Mouse (Mus musculus) neural tube, embryonic 13.5 days (tissue): Measurements from ENCODE around the gene Olfr1008. TPM values are rescaled to one million over a fixed set of nuclear protein-coding genes. Genes with fewer than 3 reads are reported as not detected.
"Not testable (repeated sequence)": the region's sequence is repeated elsewhere in the genome, so short reads cannot be mapped to it uniquely, and the experiment has no call there.

Experiments used
- ATAC-seq: fragments of 200-750 bp; cut with Nextera tagmentation; 2 replicates; pipeline ENCODE4 v1.8.0; 2017; ENCODE audit warnings: low read depth, mild to moderate bottlenecking, moderate TSS enrichment, moderate library complexity
- H3K27ac ChIP-seq: fragments of 300-500 bp; sonication (generic); replicated peaks from 2 replicates; pipeline ENCODE4 v1.5.1; 2015; ENCODE audit warnings: moderate library complexity, mild to moderate bottlenecking, inconsistent platforms
- H3K27me3 ChIP-seq: fragments of 300-500 bp; sonication (generic); 2 replicates; pipeline ENCODE4 v1.6.1; 2015; ENCODE audit warnings: mild to moderate bottlenecking, inconsistent platforms
- H3K36me3 ChIP-seq: fragments of 300-500 bp; sonication (generic); 2 replicates; pipeline ENCODE4 v1.6.1; 2015; ENCODE audit warnings: mild to moderate bottlenecking, inconsistent platforms
- H3K4me1 ChIP-seq: fragments of 300-500 bp; sonication (generic); replicated peaks from 2 replicates; pipeline ENCODE4 v1.6.1; 2015; ENCODE audit warnings: inconsistent platforms
- H3K4me2 ChIP-seq: fragments of 300-500 bp; sonication (generic); 2 replicates; pipeline ENCODE4 v1.6.1; 2015; ENCODE audit warnings: inconsistent platforms, mild to moderate bottlenecking, moderate library complexity
- H3K4me3 ChIP-seq: fragments of 300-500 bp; sonication (generic); 2 replicates; pipeline ENCODE4 v1.5.1; 2015; ENCODE audit warnings: mild to moderate bottlenecking, inconsistent platforms
- H3K9ac ChIP-seq: fragments of 300-500 bp; sonication (generic); 2 replicates; pipeline ENCODE4 v1.6.1; 2015; ENCODE audit warnings: moderate library complexity, mild to moderate bottlenecking, inconsistent platforms
- H3K9me3 ChIP-seq: fragments of 300-500 bp; sonication (generic); 2 replicates; pipeline ENCODE4 v1.6.1; 2016; ENCODE audit warnings: inconsistent platforms
- WGBS: fragments of 180-500 bp; shearing (Covaris S2); methylation state at CpG from one replicate; pipeline ENCODE4 v1.1.7; 2015; 5-methylcytosine and 5-hydroxymethylcytosine counted together
- polyA plus RNA-seq: library from polyadenylated mRNA; unstranded; fragments of >200 nt; fragmentation: Nextera tagmentation; extraction: Ambion mirVana; gene quantifications from 2 replicates; pipeline ENCODE4 v1.2.1, GENCODE M21; 2015

The Olfr1008 gene
- polyA plus RNA-seq = not detected in 2 replicates

DNA sequence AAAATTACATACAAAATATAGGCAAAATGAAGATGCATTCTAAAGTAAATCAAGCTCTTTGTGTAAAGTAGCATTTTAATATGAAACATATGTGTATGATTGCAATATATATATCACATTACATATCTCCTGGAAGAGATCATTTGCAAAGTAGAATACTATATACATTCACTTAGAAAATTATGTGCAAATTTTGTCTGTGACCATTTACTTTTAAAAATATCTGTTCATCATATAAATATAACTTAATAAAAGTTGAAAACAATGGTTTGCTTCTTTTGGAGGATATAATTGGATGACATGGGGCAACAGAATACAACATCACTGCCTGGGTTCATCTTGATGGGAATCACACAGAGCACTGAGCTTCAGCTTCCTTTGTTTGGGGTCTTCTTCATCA, at the start of gene Olfr1008:
Olfr1008 (plus strand) TSS at position 301 of the 400 bp plus-strand sequence.
- H3K4me1 ChIP-seq = no peaks in the 10 kb centered on the region
- no peak for ATAC-seq
- no peak within 1 kb of the TSS for H3K9ac ChIP-seq
- no peak within 1 kb of the TSS for H3K27ac ChIP-seq
- no peak within 1 kb of the TSS for H3K4me3 ChIP-seq
- no peaks in the 10 kb centered on the region for H3K27me3 ChIP-seq
- no peaks in the 10 kb centered on the region for H3K36me3 ChIP-seq
- H3K4me2 ChIP-seq = no peak within 1 kb of the TSS
- H3K9me3 ChIP-seq = no peaks in the 10 kb centered on the region

DNA sequence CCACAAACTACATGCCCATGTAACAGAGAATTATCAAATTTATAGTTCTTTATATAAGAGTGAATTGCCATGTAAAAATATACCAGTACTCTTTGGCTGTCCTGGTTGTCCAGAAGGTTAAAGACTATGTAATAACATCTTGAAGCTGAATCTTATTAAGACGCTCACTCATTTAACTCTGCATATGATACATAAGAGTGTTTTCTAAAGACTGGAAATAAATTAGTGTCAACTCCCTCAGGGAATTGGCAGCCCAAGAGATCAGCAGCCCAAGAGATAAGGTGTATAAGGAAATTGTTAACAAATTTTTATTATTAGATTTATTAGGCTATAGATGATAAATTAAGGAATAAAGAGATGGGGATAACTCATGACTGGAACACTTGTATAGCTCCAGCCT, 38.6 kb upstream of the Olfr1008 start, which contains the start of gene Olfr1002:
Olfr1002 (minus strand) TSS at position 101 of the 400 bp plus-strand sequence.
- H3K27ac ChIP-seq = no peak within 1 kb of the TSS
- H3K9ac ChIP-seq = no peak within 1 kb of the TSS
- H3K4me2 ChIP-seq = no peak within 1 kb of the TSS
- H3K36me3 ChIP-seq = no peaks in the 10 kb centered on the region
- H3K4me3 ChIP-seq = no peak within 1 kb of the TSS
- ATAC-seq = no peak
- no peaks in the 10 kb centered on the region for H3K27me3 ChIP-seq
- no peaks in the 10 kb centered on the region for H3K9me3 ChIP-seq
- 93% methylated on average over 1 of the region's 1 CpGs for WGBS
- H3K4me1 ChIP-seq = no peaks in the 10 kb centered on the region

DNA sequence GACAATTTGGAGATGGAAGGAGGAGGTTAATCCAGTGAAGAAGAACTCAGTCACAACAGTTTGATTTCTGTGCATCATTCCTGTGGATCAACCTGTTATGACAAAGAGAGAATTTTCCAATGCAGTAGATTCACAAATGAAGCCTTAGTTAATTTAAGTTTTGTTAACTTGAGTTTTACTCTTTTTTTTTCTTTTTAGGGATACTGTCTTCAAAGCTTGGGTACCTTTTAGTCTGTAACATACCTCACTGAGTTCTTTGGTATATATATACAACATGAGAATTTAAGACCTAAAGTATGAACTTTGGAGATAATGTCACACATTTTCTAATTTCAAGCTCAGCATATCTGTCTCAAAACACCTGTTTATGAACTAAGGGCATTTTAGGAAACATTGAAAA, 24.9 kb upstream of the Olfr1008 start, which contains the start of gene Olfr154:
Olfr154 (minus strand) TSS at position 101 of the 400 bp plus-strand sequence.
- H3K4me2 ChIP-seq, H3K4me1 ChIP-seq, H3K9ac ChIP-seq, H3K27ac ChIP-seq, H3K27me3 ChIP-seq, ATAC-seq, H3K36me3 ChIP-seq, H3K9me3 ChIP-seq, H3K4me3 ChIP-seq: not testable (repeated sequence)

DNA sequence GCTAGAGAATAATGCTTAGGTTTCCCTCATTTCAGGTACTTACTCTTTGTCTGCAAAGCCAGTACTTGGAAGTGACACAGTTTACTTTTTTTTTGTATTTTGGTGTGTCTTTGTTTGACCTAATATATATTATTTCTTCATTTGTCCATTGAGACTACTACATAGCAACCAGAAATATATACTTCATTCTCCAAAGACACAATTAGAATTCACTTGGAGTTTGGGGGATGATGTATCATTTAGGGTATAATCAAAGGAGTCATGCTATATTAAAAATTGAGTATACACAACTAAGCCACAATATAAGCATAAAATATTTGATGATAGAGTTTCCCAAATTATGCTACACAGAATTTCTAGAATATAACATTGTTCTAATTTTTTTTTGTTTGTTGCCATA, 10.6 kb upstream of the Olfr1008 start, which contains the start of gene Olfr1006:
Olfr1006 (minus strand) TSS at position 101 of the 400 bp plus-strand sequence.
- H3K36me3 ChIP-seq = no peaks in the 10 kb centered on the region
- H3K9ac ChIP-seq = no peak within 1 kb of the TSS
- H3K4me1 ChIP-seq = no peaks in the 10 kb centered on the region
- no peaks in the 10 kb centered on the region for H3K9me3 ChIP-seq
- no peak within 1 kb of the TSS for H3K4me2 ChIP-seq
- no peak for ATAC-seq
- no peak within 1 kb of the TSS for H3K4me3 ChIP-seq
- no peak within 1 kb of the TSS for H3K27ac ChIP-seq
- no peaks in the 10 kb centered on the region for H3K27me3 ChIP-seq

DNA sequence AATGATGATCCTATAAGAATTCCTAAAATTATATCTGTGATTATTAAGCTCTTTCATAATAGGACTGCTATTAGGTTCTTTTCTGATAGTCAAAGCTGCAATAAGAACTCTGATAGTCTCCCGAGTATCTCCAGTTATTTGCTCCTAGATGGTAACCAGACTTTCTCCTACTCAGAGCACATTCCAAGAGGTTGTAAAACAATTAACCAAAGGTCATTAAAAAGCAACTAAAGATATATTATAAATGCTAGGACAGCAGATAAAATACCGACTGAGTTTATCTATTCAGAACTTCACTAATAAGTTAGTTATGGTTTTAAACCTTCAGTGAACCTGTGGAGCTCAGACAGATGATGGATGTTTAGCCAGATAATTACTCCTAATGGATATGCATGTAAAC, 21.4 kb downstream of the Olfr1008 start:
- H3K9me3 ChIP-seq, H3K9ac ChIP-seq, H3K27ac ChIP-seq, H3K4me2 ChIP-seq, H3K4me1 ChIP-seq, H3K27me3 ChIP-seq, ATAC-seq, H3K36me3 ChIP-seq, H3K4me3 ChIP-seq: not testable (repeated sequence)
- 45% methylated on average over 2 of the region's 2 CpGs for WGBS

DNA sequence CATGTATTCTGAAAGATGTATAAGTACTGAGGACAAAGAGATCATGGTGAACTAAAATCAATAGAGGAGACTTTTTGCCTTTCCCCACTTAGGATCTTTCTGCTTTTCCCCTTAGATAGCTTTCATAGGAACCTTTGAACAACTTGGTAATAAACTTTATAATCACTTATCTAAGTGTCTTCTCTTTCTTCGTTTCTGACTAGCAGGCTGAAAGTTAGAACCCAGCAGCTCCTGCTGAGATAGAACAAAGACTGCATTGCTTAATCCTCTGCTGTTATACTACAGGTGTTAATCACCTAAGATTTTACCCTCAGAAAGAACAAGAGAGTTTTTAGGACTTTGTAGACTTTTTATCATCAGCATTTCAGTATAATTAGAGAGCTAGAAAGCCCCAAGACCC, 21.9 kb downstream of the Olfr1008 start:
- no peak for ATAC-seq
- H3K4me1 ChIP-seq = no peaks in the 10 kb centered on the region
- 9% methylated on average over 1 of the region's 1 CpGs for WGBS

DNA sequence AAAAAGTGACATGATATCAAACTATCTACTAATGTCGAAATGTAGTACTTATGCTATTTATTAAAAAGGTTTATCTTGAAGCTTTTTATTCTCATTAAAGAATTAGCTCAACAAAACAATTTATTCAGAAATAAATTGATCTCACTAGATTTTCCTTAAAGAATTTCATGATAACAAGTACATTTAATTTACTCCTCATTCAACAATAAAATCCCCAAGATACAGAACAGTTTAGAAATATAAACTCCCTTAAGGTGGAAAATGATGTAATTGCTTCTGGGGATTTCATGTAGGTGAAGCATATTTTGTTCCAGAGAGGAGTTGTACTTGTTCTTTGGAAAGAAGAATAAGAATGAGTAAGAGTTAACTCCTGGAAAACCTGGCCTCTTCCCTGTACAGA, 25.9 kb downstream of the Olfr1008 start, which contains the start of gene Olfr1009:
Olfr1009 (plus strand) TSS at position 301 of the 400 bp plus-strand sequence.
- H3K36me3 ChIP-seq = no peaks in the 10 kb centered on the region
- no peaks in the 10 kb centered on the region for H3K27me3 ChIP-seq
- no peaks in the 10 kb centered on the region for H3K9me3 ChIP-seq
- no peak for ATAC-seq
- H3K9ac ChIP-seq = no peak within 1 kb of the TSS
- no peak within 1 kb of the TSS for H3K4me2 ChIP-seq
- H3K4me1 ChIP-seq = no peaks in the 10 kb centered on the region
- WGBS = 90% methylated on average over 1 of the region's 1 CpGs
- H3K27ac ChIP-seq = no peak within 1 kb of the TSS
- H3K4me3 ChIP-seq = no peak within 1 kb of the TSS

More for the DNA sequence above, 21.9 kb downstream of the Olfr1008 start:
- Histone ChIP-seq H3K27ac (no peak overlapping the region), H3K4me2 (no peak overlapping the region), H3K9me3 (no peaks in the 10 kb centered on the region), H3K4me3 (no peak overlapping the region), H3K36me3 (no peaks in the 10 kb centered on the region), H3K9ac (no peak overlapping the region), H3K27me3 (no peaks in the 10 kb centered on the region)

DNA sequence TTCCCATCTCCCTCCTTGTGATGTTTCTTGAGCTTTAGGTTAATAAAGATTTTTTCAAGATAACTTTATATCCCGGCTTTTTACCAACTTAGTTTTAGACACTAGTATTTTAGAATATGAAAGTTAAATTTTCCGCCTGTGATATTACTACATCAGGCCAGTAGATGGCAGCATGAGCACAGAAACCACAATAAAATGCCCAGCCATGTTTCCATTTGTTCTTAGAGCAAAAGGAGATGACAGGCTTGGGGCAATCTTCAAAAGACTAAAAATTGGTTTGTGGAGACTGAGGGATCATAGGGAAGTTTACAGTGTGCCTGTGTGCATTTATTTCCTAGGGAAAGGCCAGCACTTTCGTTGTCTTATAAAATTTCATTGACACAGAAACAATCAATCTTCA, 36.6 kb downstream of the Olfr1008 start:
- WGBS = 13% methylated on average over 3 of the region's 3 CpGs
- no peak for ATAC-seq
- no peaks in the 10 kb centered on the region for H3K27me3 ChIP-seq

More for the DNA sequence above, 36.6 kb downstream of the Olfr1008 start:
- Histone ChIP-seq H3K4me3 (no peak overlapping the region), H3K4me2 (no peak overlapping the region), H3K9me3 (no peaks in the 10 kb centered on the region), H3K36me3 (no peaks in the 10 kb centered on the region), H3K4me1 (no peaks in the 10 kb centered on the region), H3K27ac (no peak overlapping the region), H3K9ac (no peak overlapping the region)

Other genes starting within 250 kb of the Olfr1008 start
- not detected in 2 replicates for gene Olfr995, start 245.8 kb upstream of the Olfr1008 start, polyA plus RNA-seq
- gene 4833423E24Rik, start 170.4 kb upstream of the Olfr1008 start, polyA plus RNA-seq = not detected in 2 replicates
- gene Olfr996, start 110.2 kb upstream of the Olfr1008 start, polyA plus RNA-seq = not detected in 2 replicates
- not detected in 2 replicates for gene Olfr998, start 100.5 kb upstream of the Olfr1008 start, polyA plus RNA-seq
- not detected in 2 replicates for gene Olfr1000, start 77.5 kb upstream of the Olfr1008 start, polyA plus RNA-seq
- not detected in 2 replicates for gene Olfr1002, start 38.7 kb upstream of the Olfr1008 start, polyA plus RNA-seq
- not detected in 2 replicates for gene Olfr154, start 25.0 kb upstream of the Olfr1008 start, polyA plus RNA-seq
- not detected in 2 replicates for gene Olfr1006, start 10.7 kb upstream of the Olfr1008 start, polyA plus RNA-seq
- gene Olfr1009, start 26.0 kb downstream of the Olfr1008 start, polyA plus RNA-seq = not detected in 2 replicates
- gene Olfr1012, start 73.3 kb downstream of the Olfr1008 start, polyA plus RNA-seq = not detected in 2 replicates
- gene Olfr1013, start 77.7 kb downstream of the Olfr1008 start, polyA plus RNA-seq = not detected in 2 replicates
- gene Olfr1014, start 83.3 kb downstream of the Olfr1008 start, polyA plus RNA-seq = not detected in 2 replicates
- gene Olfr1015, start 92.6 kb downstream of the Olfr1008 start, polyA plus RNA-seq = not detected in 2 replicates
- not detected in 2 replicates for gene Olfr1016, start 113.1 kb downstream of the Olfr1008 start, polyA plus RNA-seq
- gene Olfr1018, start 129.0 kb downstream of the Olfr1008 start, polyA plus RNA-seq = not detected in 2 replicates
- not detected in 2 replicates for gene Olfr1019, start 156.1 kb downstream of the Olfr1008 start, polyA plus RNA-seq
- gene Olfr1020, start 157.6 kb downstream of the Olfr1008 start, polyA plus RNA-seq = not detected in 2 replicates
- gene Olfr1022, start 179.2 kb downstream of the Olfr1008 start, polyA plus RNA-seq = not detected in 2 replicates
- gene Olfr1023, start 196.2 kb downstream of the Olfr1008 start, polyA plus RNA-seq = not detected in 2 replicates
- gene Olfr1024, start 215.6 kb downstream of the Olfr1008 start, polyA plus RNA-seq = not detected in 2 replicates
- gene Olfr1025-ps1, start 225.8 kb downstream of the Olfr1008 start, polyA plus RNA-seq = not detected in 2 replicates
- gene Olfr1026, start 232.1 kb downstream of the Olfr1008 start, polyA plus RNA-seq = not detected in 2 replicates